Mouse (Mus musculus) erythroblast, embryonic 14.5 days (primary cell): ENCODE data around the gene Pi4k2b. TPM values are rescaled to one million over a fixed set of nuclear protein-coding genes. Genes with fewer than 3 reads are reported as not detected.

Source experiments
- H3K27me3 ChIP-seq: 2 replicates; pipeline ENCODE4 v1.6.1; 2012; ENCODE audit warnings: inconsistent platforms; ENCODE audit not compliant: control insufficient read depth
- H3K36me3 ChIP-seq: 2 replicates; pipeline ENCODE4 v1.6.1; 2012; ENCODE audit warnings: mild to moderate bottlenecking, inconsistent platforms; ENCODE audit not compliant: control insufficient read depth
- H3K4me1 ChIP-seq: 2 replicates; pipeline ENCODE4 v1.6.1; 2012; ENCODE audit warnings: inconsistent platforms; ENCODE audit not compliant: control insufficient read depth
- H3K4me3 ChIP-seq: replicated peaks from 2 replicates; pipeline ENCODE3; 2012; ENCODE audit warnings: moderate library complexity, mild to moderate bottlenecking, inconsistent platforms
- H3K9me3 ChIP-seq: 2 replicates; pipeline ENCODE4 v1.6.1; 2012; ENCODE audit warnings: low read length, inconsistent platforms, mixed read lengths; ENCODE audit not compliant: control insufficient read depth
- GATA1 ChIP-seq: IDR thresholded peaks from 2 replicates; pipeline ENCODE4 v1.6.1; 2012; ENCODE audit warnings: low read length, inconsistent platforms, mixed read lengths
- TAL1 ChIP-seq: IDR thresholded peaks from 3 replicates; pipeline ENCODE4 v1.6.1; 2012; ENCODE audit warnings: low read length, inconsistent platforms, mixed read lengths
- polyA plus RNA-seq: library from polyadenylated mRNA; stranded (reverse); fragments of >175 nt; gene quantifications from 2 replicates; pipeline ENCODE4 v1.2.3, GENCODE M21; 2012

Pi4k2b gene
- polyA plus RNA-seq, 1 experiment: 3.2 TPM

DNA sequence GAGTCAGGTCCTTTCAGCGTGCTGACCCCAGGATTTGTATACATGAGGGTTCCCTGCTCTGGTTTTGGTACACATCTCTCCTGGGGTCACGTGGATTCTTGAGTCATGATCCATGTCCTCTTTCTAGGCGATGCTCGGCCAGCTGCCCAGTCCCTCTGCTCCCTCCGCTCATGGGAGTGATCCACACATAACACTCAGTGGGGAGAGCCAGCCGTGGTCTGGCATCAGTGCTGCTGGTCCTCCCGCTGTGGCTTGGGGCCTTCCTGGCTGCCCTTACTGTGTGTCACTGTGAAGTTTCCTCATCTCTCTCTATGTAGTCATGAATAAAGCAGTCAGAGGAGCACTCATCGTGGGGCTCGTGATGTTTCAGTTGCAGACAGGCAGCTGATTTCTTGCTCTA lies 52.7 kb downstream of the Pi4k2b start:
- TF ChIP-seq TAL1: no peak
- TF ChIP-seq GATA1: no peak
- Histone ChIP-seq H3K4me1 (no peaks in the 10 kb centered on the region; the same call in 1 of the 2 replicates), H3K9me3 (no peaks in the 10 kb centered on the region), H3K27me3 (no peaks in the 10 kb centered on the region), H3K36me3 (peaks cover 59% of the 10 kb centered on the region), H3K4me3 (no peak overlapping the region)

- Histone ChIP-seq H3K4me1 (peaks cover 5% of the 10 kb centered on the region), H3K9me3 (no peaks in the 10 kb centered on the region), H3K36me3 (peaks cover 62% of the 10 kb centered on the region), H3K4me3 (no peak overlapping the region), H3K27me3 (no peaks in the 10 kb centered on the region)
- TF ChIP-seq TAL1 (no peak), GATA1 (no peak)
Measured at GRCm38 (mm10) chr5:52799274-52799985, 58.1 kb downstream of the Pi4k2b start.

GRCm38 (mm10) chr5:52805801-52806200 lies 64.4 kb downstream of the Pi4k2b start:
- peaks cover 64% of the 10 kb centered on the region for H3K36me3 ChIP-seq
- no peaks in the 10 kb centered on the region for H3K4me1 ChIP-seq
- no peaks in the 10 kb centered on the region for H3K27me3 ChIP-seq
- no peak overlapping the region for H3K4me3 ChIP-seq
- TF ChIP-seq TAL1: no peak
- TF ChIP-seq GATA1: no peak
- H3K9me3 ChIP-seq: no peaks in the 10 kb centered on the region

DNA sequence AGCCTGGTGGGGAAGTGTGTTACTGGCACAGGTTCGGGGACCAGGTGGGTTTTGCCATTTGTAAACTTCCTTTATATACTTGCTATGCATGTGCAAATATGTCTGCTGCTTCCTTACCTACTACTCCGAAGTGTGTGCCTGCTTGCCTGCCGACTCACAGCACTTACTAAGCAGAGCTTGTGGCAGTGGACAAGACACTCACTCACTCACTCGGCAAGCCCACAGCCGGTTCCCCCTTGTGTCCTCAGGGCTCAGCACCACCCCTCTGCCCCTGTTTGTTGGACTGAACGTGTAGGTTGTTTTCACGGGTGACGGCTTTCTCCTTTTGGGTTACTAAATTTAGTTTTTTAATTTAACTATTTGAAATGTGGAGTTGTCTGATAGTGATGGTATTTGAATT lies 65.0 kb downstream of the Pi4k2b start:
- Histone ChIP-seq H3K27me3 (no peaks in the 10 kb centered on the region), H3K36me3 (peaks cover 69% of the 10 kb centered on the region), H3K4me3 (no peak overlapping the region), H3K9me3 (no peaks in the 10 kb centered on the region), H3K4me1 (no peaks in the 10 kb centered on the region)
- TF ChIP-seq TAL1 (no peak), GATA1 (no peak)

- Histone ChIP-seq H3K4me3 (no peak overlapping the region), H3K9me3 (no peaks in the 10 kb centered on the region), H3K4me1 (no peaks in the 10 kb centered on the region), H3K36me3 (peaks cover 67% of the 10 kb centered on the region), H3K27me3 (no peaks in the 10 kb centered on the region)
- TF ChIP-seq GATA1: no peak
- no peak for TF ChIP-seq TAL1
Measured at GRCm38 (mm10) chr5:52807030-52807429, 65.7 kb downstream of the Pi4k2b start.

- H3K4me1 ChIP-seq: no peaks in the 10 kb centered on the region
- H3K9me3 ChIP-seq: no peaks in the 10 kb centered on the region
- H3K36me3 ChIP-seq: peaks cover 73% of the 10 kb centered on the region
- TF ChIP-seq GATA1: no peak
- TF ChIP-seq TAL1: no peak
- no peaks in the 10 kb centered on the region for H3K27me3 ChIP-seq
- no peak overlapping the region for H3K4me3 ChIP-seq
Measured at GRCm38 (mm10) chr5:52810446-52810845, 69.1 kb downstream of the Pi4k2b start.

DNA sequence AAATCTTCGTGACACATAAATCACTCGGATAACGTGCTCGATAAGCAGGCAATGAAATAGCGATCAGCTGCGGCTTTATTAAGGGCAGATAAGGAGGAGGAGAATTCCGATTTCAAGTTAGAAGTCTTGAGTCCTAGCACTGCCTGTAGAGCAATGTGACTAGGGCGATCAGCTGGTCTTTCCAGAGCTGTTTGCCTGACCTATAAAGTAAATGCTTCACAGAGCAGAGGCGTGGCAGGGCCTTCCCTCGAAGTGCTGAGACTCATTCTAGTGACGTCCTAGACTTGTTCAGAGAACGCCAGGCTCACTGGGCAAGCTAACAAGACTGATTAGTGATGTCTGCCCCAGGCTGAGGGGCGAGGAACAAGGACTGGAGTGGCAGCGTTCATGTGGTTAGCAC lies 69.7 kb downstream of the Pi4k2b start:
- Histone ChIP-seq H3K27me3 (no peaks in the 10 kb centered on the region), H3K4me3 (no peak overlapping the region), H3K9me3 (no peaks in the 10 kb centered on the region), H3K36me3 (peaks cover 73% of the 10 kb centered on the region), H3K4me1 (no peaks in the 10 kb centered on the region)
- TF ChIP-seq GATA1 (no peak), TAL1 (no peak)

- Histone ChIP-seq H3K4me3 (no peak overlapping the region), H3K27me3 (no peaks in the 10 kb centered on the region), H3K9me3 (no peaks in the 10 kb centered on the region), H3K36me3 (peaks cover 71% of the 10 kb centered on the region), H3K4me1 (no peaks in the 10 kb centered on the region)
- no peak for TF ChIP-seq GATA1
- TF ChIP-seq TAL1: no peak
Measured at GRCm38 (mm10) chr5:52812456-52812855, 71.1 kb downstream of the Pi4k2b start.

GRCm38 (mm10) chr5:52813312-52813711 lies 71.9 kb downstream of the Pi4k2b start:
- no peak for TF ChIP-seq TAL1
- no peak for TF ChIP-seq GATA1
- Histone ChIP-seq H3K4me3 (no peak overlapping the region), H3K36me3 (peaks cover 67% of the 10 kb centered on the region), H3K27me3 (no peaks in the 10 kb centered on the region), H3K4me1 (no peaks in the 10 kb centered on the region), H3K9me3 (no peaks in the 10 kb centered on the region)

GRCm38 (mm10) chr5:52818676-52819075 lies 77.3 kb downstream of the Pi4k2b start:
- Histone ChIP-seq H3K9me3 (no peaks in the 10 kb centered on the region), H3K27me3 (no peaks in the 10 kb centered on the region), H3K4me3 (no peak overlapping the region), H3K36me3 (peaks cover 61% of the 10 kb centered on the region), H3K4me1 (no peaks in the 10 kb centered on the region)
- TF ChIP-seq GATA1: no peak
- TF ChIP-seq TAL1: no peak

Other genes with a start within 250 kb of the Pi4k2b start
- gene Lgi2, start 175.1 kb upstream of the Pi4k2b start, polyA plus RNA-seq: not detected in 2 replicates
- gene Sepsecs, start 71.9 kb upstream of the Pi4k2b start, polyA plus RNA-seq: 0.03 and 0.07 TPM in 2 replicates
- gene Zcchc4, start 33.8 kb downstream of the Pi4k2b start, polyA plus RNA-seq: 0.07 and 0.20 TPM in 2 replicates
- 0.13 and 0.26 TPM in 2 replicates for gene Anapc4, start 92.4 kb downstream of the Pi4k2b start, polyA plus RNA-seq